Mouse (Mus musculus) right cerebral cortex, postnatal 25 days (tissue): Measurements from ENCODE around the gene Lrguk.
A peak's percentile ranks its signal among the peaks of the same experiment; 100 is the strongest.

Experiments
- DNase-seq: peaks from one replicate; pipeline ENCODE4 v3.0.0; 2022

Gene Lrguk

DNA sequence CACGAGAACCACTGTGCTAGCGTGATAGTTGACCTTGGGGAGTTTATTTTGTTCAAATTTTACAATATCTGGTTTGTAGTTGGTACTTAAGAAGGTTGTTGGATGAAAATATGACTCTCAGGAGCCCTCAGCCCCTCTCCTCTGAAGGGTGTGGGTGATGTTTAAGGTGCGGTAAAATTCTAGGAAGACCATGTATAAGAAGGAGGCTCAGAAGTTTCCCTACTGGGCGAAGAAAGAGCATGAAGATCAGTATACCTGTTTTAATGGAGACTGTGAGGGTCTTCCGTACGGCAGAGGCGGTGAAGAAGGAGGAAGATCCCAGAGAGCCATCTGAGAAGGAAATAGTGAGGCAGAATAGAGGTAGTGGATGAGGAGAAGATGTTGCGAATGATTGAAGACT lies 38.0 kb downstream of the Lrguk start:
- DNase-seq: no peak

GRCm38 (mm10) chr6:34071936-34072335 lies 42.7 kb downstream of the Lrguk start:
- no peak for DNase-seq

DNA sequence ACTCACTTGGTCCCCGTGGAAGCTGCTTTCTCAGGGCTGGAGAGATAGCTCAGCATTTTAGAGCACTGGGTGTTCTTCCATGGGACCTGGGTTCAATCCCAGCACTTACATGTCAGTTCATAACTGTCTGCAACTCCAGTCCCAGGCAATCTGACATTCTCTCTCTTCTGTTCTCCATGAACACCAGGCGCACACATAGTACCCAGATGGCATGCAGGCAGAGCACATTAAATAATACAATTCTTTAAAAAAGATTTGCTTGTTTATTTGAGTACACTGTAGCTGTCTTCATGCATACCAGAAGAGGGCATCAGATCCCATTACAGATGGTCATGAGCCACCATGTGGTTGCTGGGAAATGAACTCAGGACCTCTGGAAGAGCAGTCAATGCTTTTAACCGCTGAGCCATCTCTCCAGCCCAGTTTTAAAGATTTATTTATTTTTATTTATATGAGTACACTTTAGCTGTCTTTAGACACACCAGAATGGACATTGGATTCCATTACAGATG lies 44.7 kb downstream of the Lrguk start:
- no peak for DNase-seq

GRCm38 (mm10) chr6:34075520-34075919 lies 46.3 kb downstream of the Lrguk start:
- DNase-seq: peak; percentile 29

DNA sequence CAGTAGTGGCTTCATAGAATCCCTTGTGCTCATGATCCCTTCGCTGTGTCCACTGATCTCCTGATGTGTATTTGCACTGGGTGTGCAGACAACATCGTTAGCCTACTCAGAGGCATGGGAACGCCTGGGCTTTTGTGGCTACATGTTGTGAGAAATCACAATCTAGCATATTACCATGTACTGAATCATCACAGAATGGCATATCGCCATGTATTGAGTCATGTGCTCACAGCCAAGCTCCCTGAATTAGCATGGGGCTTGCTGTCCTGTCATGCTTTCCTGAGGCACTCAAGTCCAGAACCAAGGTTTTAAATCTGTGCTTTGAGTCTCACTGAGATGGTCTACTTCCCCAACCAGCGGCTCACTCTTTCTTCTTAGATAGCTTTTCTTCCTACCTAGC lies 54.2 kb downstream of the Lrguk start:
- DNase-seq: no peak

DNA sequence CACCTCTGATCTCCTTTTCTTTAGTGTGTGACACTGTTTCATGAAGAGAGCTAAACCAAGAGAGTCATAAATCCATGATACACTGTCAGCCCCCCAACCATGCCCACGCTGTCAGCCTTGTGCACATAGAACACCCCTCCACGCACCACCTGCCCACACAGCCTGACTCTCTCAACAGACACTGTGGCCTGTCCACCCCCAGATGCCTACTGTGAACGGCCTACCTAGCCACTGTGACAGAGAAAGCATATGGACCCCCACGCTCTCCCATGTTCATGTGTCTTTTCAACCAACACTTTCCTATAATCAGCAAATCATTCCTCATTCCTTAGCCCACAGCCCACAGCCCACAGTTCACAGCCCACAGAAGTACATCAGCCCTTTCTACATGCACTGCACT lies 58.5 kb downstream of the Lrguk start:
- no peak for DNase-seq

GRCm38 (mm10) chr6:34088986-34089385 lies 59.7 kb downstream of the Lrguk start:
- DNase-seq: no peak

DNA sequence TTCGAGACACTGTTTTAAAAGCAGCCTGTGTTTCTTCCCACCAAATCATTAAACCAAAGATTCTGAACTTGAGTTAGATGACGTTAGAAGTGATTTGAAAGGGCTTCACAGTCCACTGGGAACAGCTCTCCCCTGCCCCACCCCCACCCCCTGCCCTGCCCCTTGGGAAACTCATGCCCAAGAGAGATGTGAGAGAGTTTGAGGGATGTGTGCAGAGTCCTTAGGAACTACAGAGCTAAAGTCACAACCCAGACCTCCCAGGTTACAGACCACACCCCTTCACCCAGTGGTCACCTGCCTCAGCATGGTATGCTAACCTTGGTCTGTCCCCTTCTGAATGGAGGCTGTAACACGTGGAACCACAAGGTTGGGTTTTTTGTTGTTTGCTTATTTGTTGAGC lies 62.3 kb downstream of the Lrguk start:
- DNase-seq: no peak

DNA sequence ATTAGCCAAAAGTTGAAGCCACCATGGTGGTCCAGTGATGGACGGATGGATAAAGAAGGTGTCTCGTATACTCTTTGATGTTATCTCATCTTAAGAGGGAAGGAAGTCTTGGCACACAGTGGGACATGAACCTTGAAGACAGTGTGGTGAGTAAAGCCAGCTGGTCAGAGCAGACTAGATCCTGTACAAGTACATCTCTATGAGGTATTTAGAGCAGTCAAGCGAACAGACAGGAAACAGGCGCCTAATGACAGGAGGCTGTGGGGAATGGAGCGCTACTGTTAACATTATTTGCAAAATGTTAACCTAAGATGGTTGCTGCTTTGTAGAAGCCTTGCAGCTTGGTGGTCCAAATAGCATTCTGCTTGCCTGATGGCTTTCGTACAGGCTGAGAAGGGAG lies 67.0 kb downstream of the Lrguk start:
- no peak for DNase-seq

- no peak for DNase-seq
These were observed 67.7 kb downstream of the Lrguk start for GRCm38 (mm10) chr6:34096905-34097304.

DNA sequence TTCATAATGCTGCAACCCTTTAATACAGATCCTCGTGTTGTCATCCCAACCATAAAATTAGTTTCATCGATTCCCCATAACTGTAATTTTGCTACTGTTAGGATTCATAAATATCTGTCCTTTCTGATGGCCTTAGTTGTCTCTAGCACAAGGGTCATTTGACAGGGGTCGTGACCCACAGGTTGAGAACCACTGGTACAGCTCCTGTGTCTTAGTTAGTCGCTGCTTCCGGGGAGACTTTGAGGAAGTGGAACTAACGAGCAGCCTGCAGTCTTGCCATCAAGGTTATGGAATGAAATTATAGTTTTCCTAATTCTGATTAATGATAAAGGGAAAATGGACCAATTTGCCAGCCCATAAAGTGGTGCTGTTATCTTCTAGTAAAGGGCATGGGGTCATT lies 70.5 kb downstream of the Lrguk start:
- no peak for DNase-seq

DNA sequence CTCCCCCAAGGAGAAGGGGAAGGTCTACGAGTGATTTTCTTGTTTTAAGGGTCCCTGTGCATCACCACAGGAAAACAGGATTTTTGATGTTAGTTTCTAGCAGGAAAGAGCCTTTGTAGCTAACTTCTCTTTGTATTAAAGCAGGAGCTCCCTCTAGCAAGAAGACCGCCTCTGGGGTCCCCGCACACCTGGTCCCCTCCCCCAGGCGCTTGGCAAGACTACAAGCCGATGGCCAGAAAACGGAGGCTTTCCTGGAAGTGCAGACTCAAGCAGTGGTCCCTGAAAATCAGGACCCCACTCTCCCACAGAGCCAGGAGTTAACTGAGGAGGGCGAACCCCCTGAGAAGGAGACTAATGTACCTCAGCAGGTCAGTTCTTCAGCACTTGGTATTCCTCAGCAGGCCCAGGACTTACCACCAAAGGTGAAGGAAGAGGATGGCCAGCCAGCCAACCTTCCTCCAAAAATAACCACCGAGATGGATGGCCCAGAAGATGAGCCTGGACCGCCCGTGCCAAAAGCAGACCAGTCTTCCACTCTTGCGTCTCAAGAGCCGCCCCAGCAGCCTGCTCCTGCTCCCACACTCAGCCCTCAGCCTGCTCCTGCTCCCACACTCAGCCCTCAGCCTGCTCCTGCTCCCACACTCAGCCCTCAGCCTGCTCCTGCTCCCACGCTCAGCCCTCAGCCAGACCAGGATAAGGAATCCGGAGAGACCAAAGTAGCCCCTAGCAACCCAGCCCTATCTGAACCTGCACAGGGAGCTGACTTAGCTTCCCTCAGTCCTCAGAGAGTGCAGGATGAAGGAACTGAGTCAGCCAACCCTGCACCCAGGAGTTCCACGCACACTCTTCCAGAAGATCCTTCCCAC lies 72.5 kb downstream of the Lrguk start:
- peak; percentile 3 for DNase-seq

DNA sequence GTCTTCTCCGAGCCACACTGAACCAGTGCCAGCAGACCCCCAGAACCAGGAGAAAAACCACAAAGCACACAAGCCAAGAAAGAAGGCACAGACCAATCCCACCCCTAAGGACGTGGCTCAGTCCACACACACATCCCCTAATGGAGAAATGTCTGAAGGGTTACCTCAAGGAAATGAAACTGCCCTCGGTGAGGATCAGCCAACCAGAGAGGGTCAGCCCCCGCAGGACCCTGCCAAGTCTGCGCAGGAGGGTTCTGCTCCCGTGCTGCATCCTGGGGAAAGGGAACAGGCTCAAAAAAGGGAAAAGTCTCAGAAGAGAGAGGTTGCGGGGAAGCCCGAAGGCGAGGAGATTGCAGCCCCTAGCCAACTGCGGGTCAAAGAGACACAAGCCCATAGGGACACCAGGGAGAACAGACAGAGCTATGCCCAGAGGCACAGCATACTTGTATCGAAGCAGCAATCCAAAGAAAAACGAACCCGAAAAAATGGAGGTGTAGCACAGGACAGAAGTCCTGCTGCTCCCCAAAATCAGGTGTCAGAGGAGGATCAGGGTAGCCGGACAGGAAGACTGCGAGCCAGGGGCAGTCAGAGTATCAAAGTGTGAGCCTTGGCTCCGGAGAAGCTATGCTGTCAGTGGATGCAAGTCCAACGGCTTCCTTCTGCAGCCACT lies 74.1 kb downstream of the Lrguk start:
- no peak for DNase-seq

GRCm38 (mm10) chr6:34110571-34110970 lies 81.3 kb downstream of the Lrguk start:
- DNase-seq: no peak

DNA sequence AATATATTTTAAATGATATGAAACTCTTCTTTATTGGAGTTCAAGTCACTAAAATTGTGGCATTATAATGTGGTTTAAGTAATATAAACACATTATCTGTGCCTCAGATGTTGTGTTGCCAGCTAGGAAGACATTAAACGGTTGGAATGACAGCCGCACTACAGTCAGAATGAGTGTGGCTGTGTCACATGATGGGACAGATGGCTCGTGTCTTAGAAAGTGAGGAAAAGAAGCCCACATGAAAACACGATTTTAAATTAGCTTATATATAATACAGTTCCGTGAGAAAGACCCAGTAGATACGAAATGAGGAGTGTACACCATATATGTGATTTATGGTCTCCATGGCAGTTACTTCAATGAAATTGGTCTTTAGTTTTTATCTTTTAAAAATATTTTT lies 82.2 kb downstream of the Lrguk start:
- no peak for DNase-seq

- DNase-seq: no peak
These were observed 87.7 kb downstream of the Lrguk start for GRCm38 (mm10) chr6:34116838-34117478.

DNA sequence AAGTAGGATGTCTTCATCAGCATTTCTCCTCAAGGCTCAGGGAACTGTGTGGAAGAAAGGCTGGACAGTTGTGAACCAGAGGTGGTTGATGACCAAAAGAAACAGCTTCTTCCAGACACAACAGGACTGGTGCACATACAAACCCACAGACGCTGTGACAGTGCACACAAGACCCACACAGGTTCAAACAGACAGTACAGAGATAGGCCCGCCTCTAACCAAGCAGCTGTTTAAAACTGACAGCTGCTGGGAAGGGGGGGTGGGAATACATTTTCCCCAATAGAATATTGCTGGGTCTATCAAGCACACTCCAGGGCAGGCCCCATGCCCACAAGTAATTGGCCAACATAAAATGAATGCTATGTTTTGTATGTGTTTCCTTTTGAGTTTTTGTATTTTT lies 95.2 kb downstream of the Lrguk start:
- no peak for DNase-seq

DNA sequence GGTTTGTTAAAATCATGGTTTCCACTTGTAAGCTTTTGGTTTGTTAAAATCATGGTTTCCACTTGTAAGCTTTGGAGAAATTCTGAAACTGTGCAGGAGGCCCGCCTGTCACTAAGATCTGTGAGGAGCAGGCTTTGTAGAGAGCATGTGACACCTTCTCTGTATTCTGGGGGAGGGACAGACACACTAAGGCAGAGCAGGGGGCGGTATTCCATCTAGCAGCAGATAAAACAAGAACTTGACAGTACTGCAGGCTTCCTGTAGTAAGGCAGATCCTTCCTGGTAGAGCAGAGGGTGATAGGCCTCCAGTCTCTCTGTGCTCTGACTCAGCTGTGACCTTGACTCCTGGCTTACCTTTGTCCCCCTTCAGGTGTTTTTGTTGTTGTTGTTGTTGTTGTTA lies 100.0 kb downstream of the Lrguk start:
- no peak for DNase-seq

DNA sequence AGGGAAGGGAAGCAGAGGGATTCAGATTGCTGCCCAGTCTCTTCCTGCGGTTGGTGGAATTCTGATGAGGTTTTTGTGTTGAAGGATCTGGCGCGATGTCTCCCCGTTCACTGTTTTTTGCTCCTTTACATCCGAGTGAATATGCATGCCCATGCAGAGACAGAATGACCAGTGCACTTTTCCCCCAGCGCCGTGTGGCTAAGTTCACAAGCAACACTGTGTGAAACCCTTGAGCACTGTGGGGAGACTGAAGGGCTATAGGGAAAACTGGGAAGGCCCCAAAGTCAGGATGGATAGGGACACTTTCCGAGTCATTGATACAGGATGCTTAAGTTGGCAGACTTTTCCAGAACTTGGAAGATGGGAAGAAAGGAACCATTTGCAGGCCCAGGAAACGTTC lies 103.1 kb downstream of the Lrguk start:
- DNase-seq: no peak

- no peak for DNase-seq
These were observed 109.1 kb downstream of the Lrguk start for GRCm38 (mm10) chr6:34138366-34138765.

GRCm38 (mm10) chr6:34142931-34143330 lies 113.7 kb downstream of the Lrguk start:
- DNase-seq: no peak

GRCm38 (mm10) chr6:34146042-34146441 lies 116.8 kb downstream of the Lrguk start:
- no peak for DNase-seq

DNA sequence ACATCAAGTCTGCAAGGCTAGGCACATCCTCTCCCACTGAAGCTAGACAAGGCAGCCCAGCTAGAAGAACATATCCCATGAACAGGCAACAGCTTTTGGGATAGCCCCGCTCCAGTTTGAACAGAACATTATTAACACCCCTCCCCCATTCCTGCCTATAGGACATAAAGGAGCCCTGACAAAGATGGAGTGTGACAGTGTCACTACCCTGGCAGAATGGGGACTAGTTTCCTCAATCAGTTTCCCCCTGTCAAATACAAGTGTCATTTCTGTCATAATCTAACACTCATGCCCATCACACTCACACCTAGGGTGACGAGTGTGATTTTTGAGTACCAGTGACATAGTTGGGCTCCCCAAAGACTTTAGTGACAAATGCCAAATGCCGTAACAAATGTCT lies 118.8 kb downstream of the Lrguk start:
- DNase-seq: no peak

- DNase-seq: no peak
These were observed 119.4 kb downstream of the Lrguk start for GRCm38 (mm10) chr6:34148639-34149038.
